Mouse (Mus musculus): ENCODE results near the gene Ptprf. TPM values are rescaled to one million over a fixed set of nuclear protein-coding genes. Genes with fewer than 3 reads are reported as not detected.
A peak's percentile ranks its signal among the peaks of the same experiment; 100 is the strongest.

Gene Ptprf
- polyA plus RNA-seq (2012; rRNA removed) = 39.9 and 42.3 TPM in 2 replicates

DNA sequence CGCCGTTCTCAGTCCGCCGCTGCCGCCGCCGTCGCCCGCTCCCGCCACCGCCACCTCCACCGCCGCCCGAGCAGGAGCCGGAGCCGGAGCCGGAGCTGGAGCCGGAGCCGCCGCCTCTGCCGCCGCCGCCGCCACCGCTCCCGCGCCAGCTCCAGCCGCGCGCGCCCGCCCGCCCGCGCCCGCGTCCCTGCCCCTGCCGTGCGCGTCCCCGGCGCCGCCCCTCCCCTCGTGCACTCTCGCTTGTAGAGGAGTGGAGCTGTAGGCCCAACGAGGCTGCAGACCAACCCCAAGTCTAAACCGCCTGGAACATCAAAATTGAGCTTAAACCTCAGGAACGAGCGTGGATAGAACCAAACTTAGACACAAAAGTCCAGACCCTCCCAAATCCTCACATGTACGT, at the start of gene Ptprf:
Gene Ptprf (minus strand): TSS at position 175 of the 400 bp plus-strand sequence.
- Histone ChIP-seq H3K4me1 (ENCODE audit: control insufficient read depth, insufficient read depth, low read length) (no peaks in the 10 kb centered on the region), H3K4me3 (ENCODE audit: insufficient read depth, low read length) (peak within 1 kb of the TSS; percentile 39), H3K27ac (ENCODE audit: insufficient read depth, low read length) (no peak within 1 kb of the TSS)
- TF ChIP-seq POLR2A (IDR thresholded peaks at IDR 0.05; ENCODE audit: extremely low read depth, insufficient read depth, low read length) = no peak
- no peak for TF ChIP-seq CTCF (IDR thresholded peaks at IDR 0.05; ENCODE audit: extremely low read depth, insufficient read depth, low read length)

DNA sequence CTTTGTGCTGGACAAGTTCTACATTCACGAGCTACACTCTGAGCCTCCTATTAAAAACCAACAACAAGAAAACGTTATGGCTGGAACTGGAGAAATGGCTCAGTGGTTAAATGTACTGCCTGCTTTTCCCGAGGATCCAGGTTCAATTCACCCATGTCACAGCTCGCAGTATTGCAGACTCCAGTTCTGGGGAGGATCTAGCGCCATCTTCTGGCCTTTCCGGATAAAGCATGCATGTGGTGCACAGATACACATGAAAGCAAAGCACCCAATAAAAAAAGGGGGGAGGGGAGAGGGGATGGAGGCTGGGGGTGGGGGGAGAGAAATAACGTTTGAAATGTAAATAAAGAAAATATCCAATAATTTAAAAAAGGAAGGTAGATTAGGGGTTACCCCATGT, 45.5 kb upstream of the Ptprf start:
- TF ChIP-seq POLR2A (IDR thresholded peaks at IDR 0.05; ENCODE audit: extremely low read depth, insufficient read depth, low read length) (no peak), CTCF (IDR thresholded peaks at IDR 0.05; ENCODE audit: extremely low read depth, insufficient read depth, low read length) (peak; percentile 45)
- Histone ChIP-seq H3K27ac (ENCODE audit: insufficient read depth, low read length) (no peak overlapping the region), H3K4me3 (ENCODE audit: insufficient read depth, low read length) (no peak overlapping the region), H3K4me1 (ENCODE audit: control insufficient read depth, insufficient read depth, low read length) (peaks cover 5% of the 10 kb centered on the region)

DNA sequence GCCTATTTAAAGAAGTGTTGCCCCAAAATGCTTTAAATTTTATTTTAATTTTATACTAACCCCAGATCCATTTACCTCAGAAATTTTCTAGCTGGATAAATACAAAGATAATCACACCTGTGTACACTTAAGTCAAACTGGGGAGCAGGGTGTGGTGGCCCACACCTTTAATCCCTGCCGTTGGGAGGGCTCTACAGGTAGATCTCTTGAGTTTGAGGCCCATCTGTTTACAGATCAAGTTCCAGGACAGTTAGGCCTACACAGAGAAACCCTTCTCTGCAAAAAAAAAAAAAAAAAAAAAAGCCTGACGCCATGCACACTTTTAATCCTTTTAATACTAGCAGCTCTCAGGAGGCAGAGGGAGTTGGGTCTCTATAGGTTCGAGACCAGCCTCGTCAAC, 44.8 kb upstream of the Ptprf start:
- no peak for TF ChIP-seq CTCF (IDR thresholded peaks at IDR 0.05; ENCODE audit: extremely low read depth, insufficient read depth, low read length)
- TF ChIP-seq POLR2A (IDR thresholded peaks at IDR 0.05; ENCODE audit: extremely low read depth, insufficient read depth, low read length) = no peak
- no peak overlapping the region for H3K4me3 ChIP-seq (ENCODE audit: insufficient read depth, low read length)
- peaks cover under 1% of the 10 kb centered on the region for H3K4me1 ChIP-seq (ENCODE audit: control insufficient read depth, insufficient read depth, low read length)
- H3K27ac ChIP-seq (ENCODE audit: insufficient read depth, low read length) = no peak overlapping the region

DNA sequence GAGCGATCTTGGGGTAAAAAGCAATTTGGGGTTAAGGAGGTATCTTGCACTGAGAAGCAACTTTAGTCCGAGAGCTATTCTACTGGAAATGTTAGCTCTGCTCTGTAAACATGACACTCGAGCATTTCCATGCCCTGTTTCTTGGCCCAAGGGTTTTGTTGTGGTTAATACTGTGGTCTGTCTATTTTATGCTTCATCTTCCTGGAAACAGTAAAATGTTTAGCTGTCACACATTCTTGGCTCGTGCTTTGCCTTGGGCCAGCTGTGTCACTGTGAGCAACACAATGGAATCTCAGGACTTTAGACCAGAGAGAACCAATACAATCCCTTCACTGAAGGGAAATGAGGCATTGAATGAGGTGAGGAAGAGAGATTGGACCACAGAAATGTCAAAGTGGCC, 40.6 kb upstream of the Ptprf start:
- no peaks in the 10 kb centered on the region for H3K4me1 ChIP-seq (ENCODE audit: control insufficient read depth, insufficient read depth, low read length)
- TF ChIP-seq POLR2A (IDR thresholded peaks at IDR 0.05; ENCODE audit: extremely low read depth, insufficient read depth, low read length) = no peak
- no peak for TF ChIP-seq CTCF (IDR thresholded peaks at IDR 0.05; ENCODE audit: extremely low read depth, insufficient read depth, low read length)
- H3K4me3 ChIP-seq (ENCODE audit: insufficient read depth, low read length) = no peak overlapping the region
- no peak overlapping the region for H3K27ac ChIP-seq (ENCODE audit: insufficient read depth, low read length)

DNA sequence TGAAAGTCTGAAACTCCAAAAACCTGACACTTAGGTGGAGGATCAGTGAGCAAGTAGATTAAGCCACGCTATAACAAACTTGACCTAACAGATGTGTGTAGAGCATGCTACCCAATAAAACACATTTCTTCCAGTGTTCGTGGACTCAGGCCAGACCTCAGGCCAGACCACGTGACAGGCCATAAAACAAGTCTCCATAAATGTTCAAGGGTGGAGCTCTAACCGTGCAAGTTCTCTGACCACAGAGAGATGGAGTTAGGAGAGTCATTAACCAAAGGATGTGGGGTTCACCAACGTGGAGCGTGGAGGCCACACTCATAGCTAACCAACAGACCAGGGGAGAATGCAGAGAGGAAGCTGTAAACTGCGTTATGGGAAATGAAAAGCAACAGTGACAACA, 35.3 kb upstream of the Ptprf start:
- Histone ChIP-seq H3K4me1 (ENCODE audit: control insufficient read depth, insufficient read depth, low read length) (no peaks in the 10 kb centered on the region), H3K4me3 (ENCODE audit: insufficient read depth, low read length) (no peak overlapping the region), H3K27ac (ENCODE audit: insufficient read depth, low read length) (no peak overlapping the region)
- TF ChIP-seq CTCF (IDR thresholded peaks at IDR 0.05; ENCODE audit: extremely low read depth, insufficient read depth, low read length) (no peak), POLR2A (IDR thresholded peaks at IDR 0.05; ENCODE audit: extremely low read depth, insufficient read depth, low read length) (no peak)

- H3K4me1 ChIP-seq (ENCODE audit: control insufficient read depth, insufficient read depth, low read length) = no peaks in the 10 kb centered on the region
- no peak overlapping the region for H3K4me3 ChIP-seq (ENCODE audit: insufficient read depth, low read length)
- TF ChIP-seq CTCF (IDR thresholded peaks at IDR 0.05; ENCODE audit: extremely low read depth, insufficient read depth, low read length) (no peak), POLR2A (IDR thresholded peaks at IDR 0.05; ENCODE audit: extremely low read depth, insufficient read depth, low read length) (no peak)
- no peak overlapping the region for H3K27ac ChIP-seq (ENCODE audit: insufficient read depth, low read length)
Observed at GRCm38 (mm10) chr4:118320636-118321035, 29.4 kb upstream of the Ptprf start.

DNA sequence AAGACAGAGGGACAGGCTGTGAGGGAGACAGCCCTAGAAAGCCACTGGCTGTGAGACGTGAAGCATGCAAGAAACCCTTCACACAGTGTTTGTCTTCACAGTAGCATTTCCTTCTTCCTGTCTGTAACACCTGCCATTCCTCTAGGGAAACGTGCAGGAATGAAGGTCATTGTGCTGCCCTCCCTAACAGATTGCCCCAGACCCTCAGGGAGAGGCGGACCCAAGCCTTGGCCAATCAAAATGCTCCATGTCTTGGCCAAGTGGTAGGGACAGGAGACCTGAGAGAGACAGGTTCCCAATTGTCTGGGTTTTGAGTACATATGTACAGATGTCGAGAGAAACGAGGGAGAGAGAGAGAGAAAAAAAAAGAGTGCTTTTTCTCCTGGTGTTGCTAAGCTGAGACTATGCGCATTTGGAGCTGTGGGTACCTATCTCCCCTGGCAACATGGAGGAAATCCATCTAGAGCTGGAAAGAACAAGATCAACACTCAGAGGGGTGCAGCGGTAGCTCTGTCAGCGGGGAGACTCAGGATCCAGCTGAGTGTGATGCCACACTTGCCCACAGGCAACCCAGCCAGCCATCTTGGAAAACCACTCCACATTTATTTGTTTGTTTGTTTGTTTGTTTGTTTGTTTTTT, 28.6 kb upstream of the Ptprf start:
- no peak overlapping the region for H3K27ac ChIP-seq (ENCODE audit: insufficient read depth, low read length)
- TF ChIP-seq POLR2A (IDR thresholded peaks at IDR 0.05; ENCODE audit: extremely low read depth, insufficient read depth, low read length) = no peak
- TF ChIP-seq CTCF (IDR thresholded peaks at IDR 0.05; ENCODE audit: extremely low read depth, insufficient read depth, low read length) = no peak
- H3K4me3 ChIP-seq (ENCODE audit: insufficient read depth, low read length) = no peak overlapping the region
- no peaks in the 10 kb centered on the region for H3K4me1 ChIP-seq (ENCODE audit: control insufficient read depth, insufficient read depth, low read length)

DNA sequence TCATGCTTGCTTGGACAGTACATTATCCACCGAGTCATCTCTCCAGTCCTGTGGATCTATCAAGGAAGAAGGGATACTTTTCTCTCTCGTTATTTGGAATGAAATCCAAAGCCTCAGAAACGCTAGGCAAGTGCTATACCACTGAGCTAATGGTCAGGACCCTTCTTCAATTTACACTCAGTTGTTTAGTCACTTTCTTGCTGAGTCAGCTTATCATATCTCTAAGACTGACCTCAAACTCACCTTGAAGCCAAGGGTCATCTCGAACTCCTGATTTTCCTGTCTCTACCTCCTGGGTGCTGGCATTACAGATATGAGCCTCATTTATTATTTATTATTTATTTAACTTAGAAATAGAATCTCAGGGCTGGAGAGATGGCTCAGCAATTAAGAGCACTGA, 25.5 kb upstream of the Ptprf start:
- TF ChIP-seq POLR2A (IDR thresholded peaks at IDR 0.05; ENCODE audit: extremely low read depth, insufficient read depth, low read length) = no peak
- no peak for TF ChIP-seq CTCF (IDR thresholded peaks at IDR 0.05; ENCODE audit: extremely low read depth, insufficient read depth, low read length)
- Histone ChIP-seq H3K4me1 (ENCODE audit: control insufficient read depth, insufficient read depth, low read length) (no peaks in the 10 kb centered on the region), H3K27ac (ENCODE audit: insufficient read depth, low read length) (no peak overlapping the region), H3K4me3 (ENCODE audit: insufficient read depth, low read length) (no peak overlapping the region)

- no peak overlapping the region for H3K4me3 ChIP-seq (ENCODE audit: insufficient read depth, low read length)
- no peaks in the 10 kb centered on the region for H3K4me1 ChIP-seq (ENCODE audit: control insufficient read depth, insufficient read depth, low read length)
- no peak overlapping the region for H3K27ac ChIP-seq (ENCODE audit: insufficient read depth, low read length)
- no peak for TF ChIP-seq POLR2A (IDR thresholded peaks at IDR 0.05; ENCODE audit: extremely low read depth, insufficient read depth, low read length)
- no peak for TF ChIP-seq CTCF (IDR thresholded peaks at IDR 0.05; ENCODE audit: extremely low read depth, insufficient read depth, low read length)
Observed at GRCm38 (mm10) chr4:118315286-118315685, 24.1 kb upstream of the Ptprf start.

DNA sequence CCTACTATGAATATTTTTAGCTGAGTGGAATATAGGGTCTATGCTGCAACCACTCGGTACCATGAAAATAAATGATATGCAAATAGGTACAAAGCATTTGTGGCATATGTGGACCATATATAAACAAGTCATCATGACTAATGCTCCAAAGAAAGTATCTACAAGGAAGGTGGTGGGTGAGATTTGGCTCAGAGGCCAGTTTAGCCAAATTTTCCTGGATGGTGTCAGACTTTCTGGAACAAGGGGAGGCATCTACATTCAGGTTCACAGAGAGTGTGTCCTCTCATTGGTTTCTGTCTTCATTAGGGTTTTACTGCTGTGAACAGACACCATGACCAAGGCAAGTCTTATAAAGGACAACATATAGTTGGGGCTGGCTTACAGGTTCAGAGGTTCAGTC, 19.3 kb upstream of the Ptprf start:
- TF ChIP-seq POLR2A (IDR thresholded peaks at IDR 0.05; ENCODE audit: extremely low read depth, insufficient read depth, low read length) = no peak
- no peak for TF ChIP-seq CTCF (IDR thresholded peaks at IDR 0.05; ENCODE audit: extremely low read depth, insufficient read depth, low read length)
- no peak overlapping the region for H3K27ac ChIP-seq (ENCODE audit: insufficient read depth, low read length)
- no peaks in the 10 kb centered on the region for H3K4me1 ChIP-seq (ENCODE audit: control insufficient read depth, insufficient read depth, low read length)
- H3K4me3 ChIP-seq (ENCODE audit: insufficient read depth, low read length) = no peak overlapping the region

Data from cortical plate, adult 2 months (tissue).